Mouse (Mus musculus) frontal cortex, adult (tissue): ENCODE measurements at regions not wholly inside any gene's neighbourhood (a gene's known extent, or its start where the extent isn't known, plus 50 kb on each side); places are given as distances from the start of the nearest gene placed in this dataset.

ENCODE experiments used
- ATAC-seq: cut with Nextera tagmentation; 2 replicates; pipeline ENCODE4 v1.9.2; 2017; ENCODE audit warnings: mild to moderate bottlenecking, moderate library complexity, mixed read lengths; ENCODE audit not compliant: low TSS enrichment

DNA sequence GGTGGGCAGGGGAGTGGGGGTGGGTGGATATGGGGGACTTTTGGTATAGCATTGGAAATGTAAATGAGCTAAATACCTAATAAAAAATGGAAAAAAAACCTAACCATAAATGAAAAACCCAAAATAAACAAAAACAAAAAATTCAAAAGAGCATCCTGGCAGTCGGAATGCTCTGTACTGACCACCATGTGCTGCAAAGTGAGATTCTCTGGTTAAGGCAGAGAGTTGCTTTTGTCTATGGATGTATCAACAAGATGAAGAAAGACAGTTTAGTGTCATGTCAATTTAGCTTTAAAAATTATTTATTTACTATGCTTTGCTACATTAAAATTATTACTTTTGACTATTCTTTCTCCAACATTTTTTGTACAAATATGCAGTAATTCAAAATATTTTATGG, 88.5 kb downstream of the E330014E10Rik start:
- no peak for ATAC-seq

DNA sequence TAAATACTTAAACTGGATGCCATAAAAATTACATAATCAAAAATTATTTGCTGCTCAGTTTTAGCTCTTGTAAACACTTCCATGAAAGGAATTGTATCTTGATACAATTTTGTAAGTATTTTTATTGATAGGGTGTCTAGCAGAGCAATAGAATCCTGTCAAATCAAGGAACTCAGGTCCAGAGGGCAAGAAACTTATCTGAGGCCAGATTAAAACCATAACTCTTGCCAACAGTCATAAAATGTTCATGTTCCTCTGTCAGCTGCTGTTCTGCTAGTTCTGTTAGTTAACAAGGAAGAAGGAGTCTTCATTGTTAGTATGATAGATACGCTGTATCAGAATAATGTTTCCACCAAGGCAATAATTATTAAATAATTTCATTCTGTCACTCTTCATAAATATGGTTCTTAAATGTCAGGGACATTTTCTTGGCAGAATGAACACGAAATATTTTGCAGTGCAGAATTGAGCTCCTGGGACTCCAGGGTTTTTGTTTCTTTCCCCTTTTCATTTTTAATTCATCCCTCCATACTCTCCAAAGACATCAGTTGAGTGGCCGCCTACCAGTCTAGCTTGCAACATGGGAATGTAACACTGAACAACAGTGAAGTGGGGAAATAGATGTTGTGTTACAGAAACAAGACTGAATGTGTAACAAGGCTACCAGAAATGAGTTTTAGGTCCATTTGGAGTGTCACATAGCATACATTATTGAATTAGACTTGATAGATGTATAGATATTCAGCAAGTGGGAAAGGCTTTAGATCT, 89.1 kb downstream of the E330014E10Rik start:
- no peak for ATAC-seq

DNA sequence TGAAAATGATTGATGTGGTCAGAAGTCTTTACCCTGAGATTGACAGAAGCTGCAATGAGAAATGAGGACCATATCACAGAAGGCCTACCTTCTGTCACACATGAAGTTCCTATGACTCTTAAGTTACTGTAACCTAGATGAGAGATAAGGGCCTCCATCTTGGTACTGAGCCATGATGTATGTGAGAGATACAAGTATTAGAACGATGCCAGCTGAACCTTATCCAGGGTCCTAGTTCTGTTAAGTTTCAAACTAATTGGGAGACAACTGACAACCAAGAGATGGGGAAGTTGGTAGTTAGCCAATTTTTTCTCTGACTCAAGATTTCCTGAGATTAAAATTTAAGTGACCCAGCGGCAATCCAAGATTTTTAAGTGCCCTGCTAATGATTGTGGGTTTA, 89.7 kb downstream of the E330014E10Rik start:
- no peak for ATAC-seq

GRCm38 (mm10) chr5:95866848-95867495, 89.8 kb upstream of the Cxcl13 start:
- ATAC-seq = no peak

- no peak for ATAC-seq
These were observed 86.4 kb upstream of the Cxcl13 start for GRCm38 (mm10) chr5:95870336-95870845.

DNA sequence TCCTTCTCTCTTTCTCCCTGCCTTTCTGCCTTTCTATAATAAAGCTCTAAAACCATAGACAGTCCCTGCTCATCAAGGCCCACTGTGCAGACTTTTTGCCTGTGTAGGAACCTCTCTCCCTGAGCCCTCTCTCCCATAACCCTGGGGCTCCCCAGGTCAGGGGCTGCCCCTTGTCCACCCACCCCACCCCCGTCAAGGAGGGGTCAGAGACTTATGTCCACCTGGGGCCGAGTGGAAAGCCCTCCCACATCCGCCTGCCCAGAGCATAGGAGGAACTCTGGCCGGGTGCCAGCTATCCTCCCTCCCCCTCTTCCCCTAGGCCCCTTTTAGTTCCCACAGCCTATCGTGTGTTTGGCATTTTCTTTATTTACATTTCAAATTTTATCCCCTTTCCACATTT, 81.8 kb upstream of the Cxcl13 start:
- ATAC-seq = no peak

GRCm38 (mm10) chr5:95880914-95881313, 75.8 kb upstream of the Cxcl13 start:
- peak; percentile 98 for ATAC-seq
